Mouse (Mus musculus): Measurements from ENCODE around the gene Atxn7l3b. TPM values are rescaled to one million over a fixed set of nuclear protein-coding genes. Genes with fewer than 3 reads are reported as not detected.
A peak's percentile ranks its signal among the peaks of the same experiment; 100 is the strongest.
"Not testable (repeated sequence)": the region's sequence is repeated elsewhere in the genome, so short reads cannot be mapped to it uniquely, and the experiment has no call there.

Atxn7l3b gene
- 286 and 299 TPM in 2 replicates for polyA plus RNA-seq (2016; fragmentation: Nextera tagmentation; extraction: Ambion mirVana)

DNA sequence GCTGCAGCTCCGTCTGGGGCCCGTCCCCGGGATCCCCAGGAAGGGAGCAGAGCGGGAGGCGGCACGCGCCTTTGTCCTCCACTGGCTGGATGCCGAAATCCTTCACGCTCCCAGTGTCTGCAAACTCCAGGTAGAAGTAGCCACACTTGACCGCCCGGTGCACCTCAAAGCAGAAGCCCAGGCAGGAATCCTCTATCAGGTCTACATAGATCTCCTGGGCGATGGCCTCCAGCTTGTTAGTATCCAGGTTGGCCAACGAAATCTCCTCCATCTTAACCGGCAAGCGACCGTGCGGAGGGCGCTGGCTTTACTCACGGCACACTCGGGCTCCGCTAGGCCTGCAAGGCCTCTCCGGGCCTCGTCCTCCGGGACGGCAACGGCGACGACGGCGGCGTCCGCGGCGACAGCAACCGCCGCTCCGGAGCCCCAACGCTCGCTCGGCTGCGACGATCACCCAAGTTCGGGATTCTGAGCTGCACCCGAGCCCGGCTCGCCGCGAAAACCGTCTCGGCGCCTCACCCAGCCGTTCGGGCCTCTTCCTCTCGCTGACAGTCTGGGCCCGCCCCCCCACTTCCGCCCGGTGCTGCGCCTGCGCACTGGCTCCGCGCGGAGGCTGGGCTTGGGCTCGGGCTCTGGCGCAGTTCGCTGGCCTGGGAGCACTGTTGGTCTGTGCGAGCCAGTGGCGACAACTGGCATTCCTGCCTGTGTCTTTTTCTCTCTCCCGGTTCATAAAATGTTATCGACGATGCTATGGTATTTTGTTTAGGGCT lies at the start of gene Atxn7l3b:
TSS of gene Atxn7l3b (minus strand) at position 550 of the 770 bp plus-strand sequence.
- 2% methylated on average over 67 of the region's 70 CpGs for WGBS
- Histone ChIP-seq H3K4me3 (peak within 1 kb of the TSS; percentile 90), H3K9me3 (no peaks in the 10 kb centered on the region), H3K36me3 (peaks cover 23% of the 10 kb centered on the region), H3K9ac (peak within 1 kb of the TSS; percentile 95), H3K4me1 (peaks cover 23% of the 10 kb centered on the region; the same call in 1 of the 2 replicates), H3K27ac (peak within 1 kb of the TSS; percentile 96), H3K27me3 (no peaks in the 10 kb centered on the region), H3K4me2 (replicated peaks) (peak within 1 kb of the TSS; percentile 74)
- peak; percentile 98 for ATAC-seq (ENCODE audit: insufficient number of reproducible peaks, insufficient read depth, low FRiP score, low TSS enrichment)

GRCm38 (mm10) chr10:112977586-112977985 lies 48.8 kb upstream of the Atxn7l3b start:
- H3K9ac ChIP-seq = no peak overlapping the region

DNA sequence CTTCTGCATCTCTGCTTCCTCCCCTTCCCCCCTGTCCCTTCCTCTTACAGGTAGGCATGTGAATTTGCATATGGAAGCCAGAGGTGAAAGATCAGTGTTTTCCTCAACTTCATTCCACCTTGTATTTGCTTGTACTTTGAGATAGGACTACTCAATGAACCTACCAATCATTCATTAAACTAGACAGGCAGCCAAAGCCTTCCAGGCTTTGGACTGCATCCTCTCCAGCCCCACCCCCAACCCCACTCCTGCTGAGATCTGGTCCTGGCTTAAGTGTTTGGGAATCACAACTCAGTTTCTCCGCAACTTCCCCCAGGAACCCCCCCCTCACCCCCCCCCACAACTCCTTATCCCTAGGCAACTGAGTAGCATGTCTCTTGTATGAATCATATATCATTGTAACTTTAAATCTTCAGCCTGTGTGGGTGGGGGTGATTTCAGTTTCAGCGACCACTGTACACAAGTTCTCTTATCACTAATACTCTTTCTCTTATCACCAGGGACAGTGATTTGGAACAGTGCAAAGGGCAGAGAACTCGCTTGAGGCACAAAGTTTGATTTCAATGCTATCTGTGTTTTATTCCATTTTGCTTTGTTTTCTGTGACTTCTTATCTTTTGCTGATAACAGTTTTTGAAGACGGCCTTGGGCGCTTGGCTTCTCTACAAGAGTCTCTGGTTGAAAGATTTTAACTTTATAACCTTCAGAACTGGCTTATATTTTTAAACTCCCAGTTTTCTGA lies 44.7 kb upstream of the Atxn7l3b start:
- H3K4me3 ChIP-seq = no peak overlapping the region
- no peak for ATAC-seq (ENCODE audit: insufficient number of reproducible peaks, insufficient read depth, low FRiP score, low TSS enrichment)
- H3K36me3 ChIP-seq = no peaks in the 10 kb centered on the region
- 66% methylated on average over 5 of the region's 5 CpGs for whole genome bisulfite sequencing
- no peak overlapping the region for H3K9ac ChIP-seq
- H3K27ac ChIP-seq = no peak overlapping the region
- H3K27me3 ChIP-seq = no peaks in the 10 kb centered on the region
- H3K9me3 ChIP-seq = no peaks in the 10 kb centered on the region
- no peak overlapping the region for H3K4me2 ChIP-seq (replicated peaks)
- H3K4me1 ChIP-seq = no peaks in the 10 kb centered on the region

More at GRCm38 (mm10) chr10:112977586-112977985, 48.8 kb upstream of the Atxn7l3b start:
- H3K4me2 ChIP-seq (replicated peaks) = no peak overlapping the region
- H3K4me3 ChIP-seq = no peak overlapping the region
- no peaks in the 10 kb centered on the region for H3K9me3 ChIP-seq
- ATAC-seq (ENCODE audit: insufficient number of reproducible peaks, insufficient read depth, low FRiP score, low TSS enrichment) = no peak
- no peaks in the 10 kb centered on the region for H3K4me1 ChIP-seq
- WGBS = 91% methylated on average over 4 of the region's 4 CpGs
- H3K27me3 ChIP-seq = no peaks in the 10 kb centered on the region
- H3K36me3 ChIP-seq = no peaks in the 10 kb centered on the region
- no peak overlapping the region for H3K27ac ChIP-seq

- Histone ChIP-seq H3K36me3 (no peaks in the 10 kb centered on the region), H3K27ac (no peak overlapping the region), H3K9me3 (no peaks in the 10 kb centered on the region), H3K27me3 (no peaks in the 10 kb centered on the region), H3K9ac (no peak overlapping the region), H3K4me2 (replicated peaks) (no peak overlapping the region), H3K4me3 (no peak overlapping the region), H3K4me1 (no peaks in the 10 kb centered on the region)
- WGBS = 70% methylated on average over 2 of the region's 2 CpGs
- no peak for ATAC-seq (ENCODE audit: insufficient number of reproducible peaks, insufficient read depth, low FRiP score, low TSS enrichment)
Measured at GRCm38 (mm10) chr10:112970002-112970589, 41.3 kb upstream of the Atxn7l3b start.

- Histone ChIP-seq H3K4me2 (replicated peaks) (no peak overlapping the region), H3K4me3 (no peak overlapping the region), H3K9ac (no peak overlapping the region), H3K4me1 (no peaks in the 10 kb centered on the region), H3K27ac (no peak overlapping the region), H3K36me3 (no peaks in the 10 kb centered on the region), H3K9me3 (no peaks in the 10 kb centered on the region), H3K27me3 (no peaks in the 10 kb centered on the region)
- 77% methylated on average over 2 of the region's 2 CpGs for WGBS
- ATAC-seq (ENCODE audit: insufficient number of reproducible peaks, insufficient read depth, low FRiP score, low TSS enrichment) = no peak
Measured at GRCm38 (mm10) chr10:112967578-112967977, 38.8 kb upstream of the Atxn7l3b start.

DNA sequence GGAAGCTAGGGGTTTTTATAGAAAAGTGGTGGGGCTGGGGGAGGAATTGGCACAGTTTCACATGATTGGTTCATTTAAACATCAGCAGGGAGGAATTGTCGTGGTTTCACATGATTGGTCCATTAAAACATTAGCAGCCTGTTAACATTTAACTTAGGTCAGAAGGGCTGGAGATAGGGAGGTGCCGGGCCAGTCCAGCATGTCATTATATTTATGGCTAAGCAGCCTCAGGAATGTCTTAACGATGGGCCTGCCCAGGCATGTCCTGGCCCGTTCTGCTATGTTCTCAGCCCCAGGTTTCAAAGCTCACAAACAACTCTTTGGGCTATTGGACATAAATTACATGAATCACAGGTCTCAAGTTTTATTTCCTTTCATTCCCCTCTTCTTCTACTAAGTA lies 33.4 kb upstream of the Atxn7l3b start:
- not testable (repeated sequence) for H3K27ac ChIP-seq; H3K9me3 ChIP-seq; ATAC-seq (ENCODE audit: insufficient number of reproducible peaks, insufficient read depth, low FRiP score, low TSS enrichment); H3K4me2 ChIP-seq (replicated peaks); H3K9ac ChIP-seq; H3K4me1 ChIP-seq; H3K27me3 ChIP-seq; H3K36me3 ChIP-seq; H3K4me3 ChIP-seq
- WGBS = 41% methylated on average over 4 of the region's 4 CpGs

- Histone ChIP-seq H3K27me3 (no peaks in the 10 kb centered on the region), H3K4me3 (no peak overlapping the region), H3K9ac (no peak overlapping the region), H3K4me2 (replicated peaks) (no peak overlapping the region), H3K36me3 (no peaks in the 10 kb centered on the region), H3K4me1 (no peaks in the 10 kb centered on the region), H3K9me3 (no peaks in the 10 kb centered on the region), H3K27ac (no peak overlapping the region)
- no peak for ATAC-seq (ENCODE audit: insufficient number of reproducible peaks, insufficient read depth, low FRiP score, low TSS enrichment)
- WGBS = 54% methylated on average over 2 of the region's 2 CpGs
Measured at GRCm38 (mm10) chr10:112954140-112954539, 25.3 kb upstream of the Atxn7l3b start.

DNA sequence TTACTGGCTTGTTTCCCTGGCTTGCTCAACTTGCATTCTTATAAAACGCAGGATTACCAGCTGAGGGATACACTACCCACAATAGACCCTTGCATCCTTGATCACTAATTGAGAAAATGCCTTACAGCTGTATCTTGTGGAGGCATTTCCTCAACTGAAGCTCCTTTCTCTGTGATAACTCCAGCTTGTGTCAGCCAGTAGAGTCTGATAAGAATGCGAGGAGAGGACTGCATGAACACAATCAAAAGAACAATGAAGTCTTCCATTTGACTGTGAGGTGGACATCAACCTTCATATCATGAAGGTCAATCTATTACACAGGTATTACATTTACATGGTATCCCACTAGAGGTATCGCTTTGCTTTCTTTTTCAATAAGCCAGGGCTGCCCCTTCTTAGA lies 19.7 kb upstream of the Atxn7l3b start:
- Histone ChIP-seq H3K4me3 (no peak overlapping the region), H3K27ac (no peak overlapping the region), H3K36me3 (no peaks in the 10 kb centered on the region), H3K9me3 (no peaks in the 10 kb centered on the region), H3K4me1 (no peaks in the 10 kb centered on the region), H3K27me3 (no peaks in the 10 kb centered on the region), H3K9ac (no peak overlapping the region), H3K4me2 (replicated peaks) (no peak overlapping the region)
- ATAC-seq (ENCODE audit: insufficient number of reproducible peaks, insufficient read depth, low FRiP score, low TSS enrichment) = no peak
- 79% methylated on average over 3 of the region's 3 CpGs for WGBS

DNA sequence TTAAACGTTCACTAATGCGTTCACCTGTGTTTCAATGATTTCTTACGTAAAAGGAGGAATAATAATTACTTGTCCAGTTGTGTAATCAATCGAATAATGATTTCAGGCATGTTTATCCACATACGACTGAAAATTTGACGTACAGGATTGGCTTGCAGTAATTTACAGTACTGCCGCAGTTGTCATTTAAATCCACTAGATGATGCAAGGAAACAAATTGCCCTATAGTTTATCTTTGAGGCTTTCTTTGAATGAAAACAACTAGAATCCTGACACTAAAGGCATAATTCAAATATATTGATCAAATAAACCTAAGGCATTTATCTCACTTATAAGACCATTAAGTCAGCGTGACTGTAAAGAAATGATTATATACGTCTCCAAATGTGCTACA lies 418 bp upstream of the Atxn7l3b start:
- no peaks in the 10 kb centered on the region for H3K9me3 ChIP-seq
- peak overlapping the region; percentile 90 for H3K4me3 ChIP-seq
- no peaks in the 10 kb centered on the region for H3K27me3 ChIP-seq
- peak overlapping the region; percentile 74 for H3K4me2 ChIP-seq (replicated peaks)
- peak overlapping the region; percentile 95 for H3K9ac ChIP-seq
- H3K27ac ChIP-seq = peak overlapping the region; percentile 96; the same call in 1 of the 2 replicates
- WGBS = 41% methylated on average over 9 of the region's 9 CpGs
- H3K4me1 ChIP-seq = peaks cover 23% of the 10 kb centered on the region; the same call in 1 of the 2 replicates
- no peak for ATAC-seq (ENCODE audit: insufficient number of reproducible peaks, insufficient read depth, low FRiP score, low TSS enrichment)
- H3K36me3 ChIP-seq = peaks cover 23% of the 10 kb centered on the region

- no peak overlapping the region for H3K9ac ChIP-seq
- H3K27ac ChIP-seq = no peak overlapping the region
- H3K9me3 ChIP-seq = no peaks in the 10 kb centered on the region
- peaks cover 23% of the 10 kb centered on the region for H3K36me3 ChIP-seq
- H3K27me3 ChIP-seq = no peaks in the 10 kb centered on the region
- peaks cover 23% of the 10 kb centered on the region; the same call in 1 of the 2 replicates for H3K4me1 ChIP-seq
- H3K4me2 ChIP-seq (replicated peaks) = peak overlapping the region; percentile 74
- H3K4me3 ChIP-seq = peak overlapping the region; percentile 90
- no peak for ATAC-seq (ENCODE audit: insufficient number of reproducible peaks, insufficient read depth, low FRiP score, low TSS enrichment)
Measured at GRCm38 (mm10) chr10:112926961-112927360, 1.8 kb downstream of the Atxn7l3b start.

DNA sequence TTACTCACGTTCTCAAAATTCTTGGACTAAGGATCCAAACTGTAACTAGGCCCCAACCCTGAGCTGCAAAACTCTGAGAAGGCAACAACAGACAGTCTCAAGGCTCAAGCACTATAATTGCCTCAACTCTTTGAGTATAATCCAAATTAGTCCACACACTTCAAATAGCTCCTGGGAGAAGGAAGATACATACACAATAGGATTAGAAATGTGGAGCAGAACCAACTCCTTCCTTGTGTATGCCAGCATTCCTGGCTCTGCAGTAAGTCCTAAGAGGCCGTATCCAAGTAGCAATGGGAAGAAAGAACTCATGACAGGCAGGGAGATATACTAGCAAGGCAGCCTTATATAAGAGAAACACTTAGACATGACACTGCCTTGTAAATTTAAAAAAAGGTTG lies 2.5 kb downstream of the Atxn7l3b start:
- Histone ChIP-seq H3K27ac (no peak overlapping the region), H3K4me1 (peaks cover 23% of the 10 kb centered on the region; the same call in 1 of the 2 replicates), H3K36me3 (peaks cover 23% of the 10 kb centered on the region), H3K4me3 (no peak overlapping the region), H3K27me3 (no peaks in the 10 kb centered on the region), H3K4me2 (replicated peaks) (0 out of 2 replicates have a peak overlapping the region, but pooled peaks have one; percentile 19), H3K9ac (no peak overlapping the region), H3K9me3 (no peaks in the 10 kb centered on the region)
- ATAC-seq (ENCODE audit: insufficient number of reproducible peaks, insufficient read depth, low FRiP score, low TSS enrichment) = no peak
- 92% methylated on average over 2 of the region's 2 CpGs for WGBS

Data from embryonic facial prominence, embryonic 12.5 days (tissue).